Mouse (Mus musculus): ENCODE results near the gene Agbl1. TPM values are rescaled to one million over a fixed set of nuclear protein-coding genes. Genes with fewer than 3 reads are reported as not detected.

The Agbl1 gene
- polyA plus RNA-seq, 1 experiment from 2014 or later: 0.08 TPM

GRCm38 (mm10) chr7:76485546-76485945 lies 255.9 kb downstream of the Agbl1 start:
- no peak overlapping the region for H3K27ac ChIP-seq (ENCODE audit: low read depth, low read length)
- H3K4me1 ChIP-seq (ENCODE audit: control insufficient read depth, insufficient read depth, low read length): no peaks in the 10 kb centered on the region
- no peaks in the 10 kb centered on the region for H3K27me3 ChIP-seq (ENCODE audit: control insufficient read depth, insufficient read depth, low read length)
- WGBS: 67% methylated on average over 2 of the region's 2 CpGs
- ATAC-seq (ENCODE audit: low FRiP score, low TSS enrichment): peak; percentile 73; the same call in 1 of the 2 replicates
- no peak overlapping the region for H3K9ac ChIP-seq (ENCODE audit: low read depth, low read length)
- no peak overlapping the region for H3K4me3 ChIP-seq (ENCODE audit: low read length)
- H3K9me3 ChIP-seq (ENCODE audit: control insufficient read depth, low read length): no peaks in the 10 kb centered on the region
- no peaks in the 10 kb centered on the region for H3K36me3 ChIP-seq (ENCODE audit: control insufficient read depth, insufficient read depth, low read length)
- no peak overlapping the region for H3K4me2 ChIP-seq (replicated peaks; ENCODE audit: low read depth, low read length)

- no peak for ATAC-seq (ENCODE audit: low FRiP score, low TSS enrichment)
- no peaks in the 10 kb centered on the region for H3K4me1 ChIP-seq (ENCODE audit: control insufficient read depth, insufficient read depth, low read length)
- H3K27me3 ChIP-seq (ENCODE audit: control insufficient read depth, insufficient read depth, low read length): no peaks in the 10 kb centered on the region
- H3K4me3 ChIP-seq (ENCODE audit: low read length): no peak overlapping the region
- no peak overlapping the region for H3K9ac ChIP-seq (ENCODE audit: low read depth, low read length)
- H3K4me2 ChIP-seq (replicated peaks; ENCODE audit: low read depth, low read length): no peak overlapping the region
- H3K27ac ChIP-seq (ENCODE audit: low read depth, low read length): no peak overlapping the region
- no peaks in the 10 kb centered on the region for H3K9me3 ChIP-seq (ENCODE audit: control insufficient read depth, low read length)
- no peaks in the 10 kb centered on the region for H3K36me3 ChIP-seq (ENCODE audit: control insufficient read depth, insufficient read depth, low read length)
- 84% methylated on average over 5 of the region's 5 CpGs for WGBS
These were observed 257.8 kb downstream of the Agbl1 start for GRCm38 (mm10) chr7:76487519-76487918.

- 42% methylated on average over 3 of the region's 3 CpGs for whole genome bisulfite sequencing
- H3K4me1 ChIP-seq (ENCODE audit: control insufficient read depth, insufficient read depth, low read length): no peaks in the 10 kb centered on the region
These were observed 294.6 kb downstream of the Agbl1 start for GRCm38 (mm10) chr7:76524291-76524690.

GRCm38 (mm10) chr7:76546456-76546855 lies 316.8 kb downstream of the Agbl1 start:
- H3K27ac ChIP-seq (ENCODE audit: low read depth, low read length): no peak overlapping the region
- H3K27me3 ChIP-seq (ENCODE audit: control insufficient read depth, insufficient read depth, low read length): no peaks in the 10 kb centered on the region
- H3K36me3 ChIP-seq (ENCODE audit: control insufficient read depth, insufficient read depth, low read length): no peaks in the 10 kb centered on the region
- H3K4me3 ChIP-seq (ENCODE audit: low read length): no peak overlapping the region
- no peak overlapping the region for H3K4me2 ChIP-seq (replicated peaks; ENCODE audit: low read depth, low read length)
- ATAC-seq (ENCODE audit: low FRiP score, low TSS enrichment): peak; percentile 35; the same call in 1 of the 2 replicates
- no peaks in the 10 kb centered on the region for H3K9me3 ChIP-seq (ENCODE audit: control insufficient read depth, low read length)
- H3K4me1 ChIP-seq (ENCODE audit: control insufficient read depth, insufficient read depth, low read length): no peaks in the 10 kb centered on the region
- 43% methylated on average over 2 of the region's 2 CpGs for WGBS
- H3K9ac ChIP-seq (ENCODE audit: low read depth, low read length): no peak overlapping the region

More at GRCm38 (mm10) chr7:76524291-76524690, 294.6 kb downstream of the Agbl1 start:
- Histone ChIP-seq H3K27me3 (ENCODE audit: control insufficient read depth, insufficient read depth, low read length) (no peaks in the 10 kb centered on the region), H3K27ac (ENCODE audit: low read depth, low read length) (no peak overlapping the region), H3K9me3 (ENCODE audit: control insufficient read depth, low read length) (no peaks in the 10 kb centered on the region), H3K4me2 (replicated peaks; ENCODE audit: low read depth, low read length) (no peak overlapping the region), H3K36me3 (ENCODE audit: control insufficient read depth, insufficient read depth, low read length) (no peaks in the 10 kb centered on the region), H3K9ac (ENCODE audit: low read depth, low read length) (no peak overlapping the region), H3K4me3 (ENCODE audit: low read length) (no peak overlapping the region)
- ATAC-seq (ENCODE audit: low FRiP score, low TSS enrichment): no peak

GRCm38 (mm10) chr7:76547313-76547712 lies 317.6 kb downstream of the Agbl1 start:
- H3K36me3 ChIP-seq (ENCODE audit: control insufficient read depth, insufficient read depth, low read length): no peaks in the 10 kb centered on the region
- no peak for ATAC-seq (ENCODE audit: low FRiP score, low TSS enrichment)

GRCm38 (mm10) chr7:76551860-76552259 lies 322.2 kb downstream of the Agbl1 start:
- ATAC-seq (ENCODE audit: low FRiP score, low TSS enrichment): peak; percentile 60; the same call in 1 of the 2 replicates

More at GRCm38 (mm10) chr7:76547313-76547712, 317.6 kb downstream of the Agbl1 start:
- no peak overlapping the region for H3K4me2 ChIP-seq (replicated peaks; ENCODE audit: low read depth, low read length)
- no peak overlapping the region for H3K9ac ChIP-seq (ENCODE audit: low read depth, low read length)
- no peaks in the 10 kb centered on the region for H3K9me3 ChIP-seq (ENCODE audit: control insufficient read depth, low read length)
- H3K27ac ChIP-seq (ENCODE audit: low read depth, low read length): no peak overlapping the region
- no peak overlapping the region for H3K4me3 ChIP-seq (ENCODE audit: low read length)
- no peaks in the 10 kb centered on the region for H3K4me1 ChIP-seq (ENCODE audit: control insufficient read depth, insufficient read depth, low read length)
- H3K27me3 ChIP-seq (ENCODE audit: control insufficient read depth, insufficient read depth, low read length): no peaks in the 10 kb centered on the region

GRCm38 (mm10) chr7:76560564-76561258 lies 331.0 kb downstream of the Agbl1 start:
- peak; percentile 68; the same call in 1 of the 2 replicates for ATAC-seq (ENCODE audit: low FRiP score, low TSS enrichment)
- Histone ChIP-seq H3K4me3 (ENCODE audit: low read length) (no peak overlapping the region), H3K4me1 (ENCODE audit: control insufficient read depth, insufficient read depth, low read length) (no peaks in the 10 kb centered on the region), H3K9ac (ENCODE audit: low read depth, low read length) (no peak overlapping the region), H3K4me2 (replicated peaks; ENCODE audit: low read depth, low read length) (no peak overlapping the region), H3K9me3 (ENCODE audit: control insufficient read depth, low read length) (no peaks in the 10 kb centered on the region), H3K36me3 (ENCODE audit: control insufficient read depth, insufficient read depth, low read length) (no peaks in the 10 kb centered on the region), H3K27ac (ENCODE audit: low read depth, low read length) (no peak overlapping the region), H3K27me3 (ENCODE audit: control insufficient read depth, insufficient read depth, low read length) (no peaks in the 10 kb centered on the region)

More at GRCm38 (mm10) chr7:76551860-76552259, 322.2 kb downstream of the Agbl1 start:
- Histone ChIP-seq H3K4me1 (ENCODE audit: control insufficient read depth, insufficient read depth, low read length) (no peaks in the 10 kb centered on the region), H3K4me2 (replicated peaks; ENCODE audit: low read depth, low read length) (no peak overlapping the region), H3K27ac (ENCODE audit: low read depth, low read length) (no peak overlapping the region), H3K4me3 (ENCODE audit: low read length) (no peak overlapping the region), H3K9me3 (ENCODE audit: control insufficient read depth, low read length) (no peaks in the 10 kb centered on the region), H3K9ac (ENCODE audit: low read depth, low read length) (no peak overlapping the region), H3K27me3 (ENCODE audit: control insufficient read depth, insufficient read depth, low read length) (no peaks in the 10 kb centered on the region), H3K36me3 (ENCODE audit: control insufficient read depth, insufficient read depth, low read length) (no peaks in the 10 kb centered on the region)
- WGBS: 27% methylated on average over 3 of the region's 3 CpGs

- no peak overlapping the region for H3K9ac ChIP-seq (ENCODE audit: low read depth, low read length)
- no peak overlapping the region for H3K4me3 ChIP-seq (ENCODE audit: low read length)
- H3K36me3 ChIP-seq (ENCODE audit: control insufficient read depth, insufficient read depth, low read length): no peaks in the 10 kb centered on the region
- 84% methylated on average over 4 of the region's 4 CpGs for WGBS
- H3K27ac ChIP-seq (ENCODE audit: low read depth, low read length): no peak overlapping the region
- no peaks in the 10 kb centered on the region for H3K4me1 ChIP-seq (ENCODE audit: control insufficient read depth, insufficient read depth, low read length)
- no peaks in the 10 kb centered on the region for H3K9me3 ChIP-seq (ENCODE audit: control insufficient read depth, low read length)
- no peak overlapping the region for H3K4me2 ChIP-seq (replicated peaks; ENCODE audit: low read depth, low read length)
- ATAC-seq (ENCODE audit: low FRiP score, low TSS enrichment): no peak
- H3K27me3 ChIP-seq (ENCODE audit: control insufficient read depth, insufficient read depth, low read length): no peaks in the 10 kb centered on the region
These were observed 332.8 kb downstream of the Agbl1 start for GRCm38 (mm10) chr7:76562506-76562905.

- ATAC-seq (ENCODE audit: low FRiP score, low TSS enrichment): no peak
- no peak overlapping the region for H3K27ac ChIP-seq (ENCODE audit: low read depth, low read length)
- WGBS: 49% methylated on average over 5 of the region's 5 CpGs
- no peaks in the 10 kb centered on the region for H3K9me3 ChIP-seq (ENCODE audit: control insufficient read depth, low read length)
- H3K9ac ChIP-seq (ENCODE audit: low read depth, low read length): no peak overlapping the region
- no peak overlapping the region for H3K4me3 ChIP-seq (ENCODE audit: low read length)
- no peaks in the 10 kb centered on the region for H3K36me3 ChIP-seq (ENCODE audit: control insufficient read depth, insufficient read depth, low read length)
- no peaks in the 10 kb centered on the region for H3K27me3 ChIP-seq (ENCODE audit: control insufficient read depth, insufficient read depth, low read length)
- H3K4me1 ChIP-seq (ENCODE audit: control insufficient read depth, insufficient read depth, low read length): no peaks in the 10 kb centered on the region
- no peak overlapping the region for H3K4me2 ChIP-seq (replicated peaks; ENCODE audit: low read depth, low read length)
These were observed 364.9 kb downstream of the Agbl1 start for GRCm38 (mm10) chr7:76594566-76595079.
